1 mouse cellular context compared by ENCODE assay signal in genomic region chr3:89281579-89282290, GRCm38 (mm10).
TF ChIP-seq lines count a peak whose summit lies in the region.

No protein-coding gene starts in this region.

TF ChIP-seq in C2C12, 6 proteins besides CTCF, POLR2A, EP300 and RAD21:
- TF ChIP-seq USF1 (IDR thresholded peaks at IDR 0.05; ENCODE audit: low read depth) (no peak), FOSL1 (IDR thresholded peaks at IDR 0.05; ENCODE audit: insufficient read depth, low read length, poor library complexity, severe bottlenecking) (no peak), CEBPB (IDR thresholded peaks at IDR 0.05; ENCODE audit: low read depth) (no peak), MYOD1 (IDR thresholded peaks at IDR 0.05; ENCODE audit: control insufficient read depth, insufficient read length, low read depth) (no peak), MYOG (IDR thresholded peaks at IDR 0.05; ENCODE audit: control insufficient read depth, extremely low read depth, insufficient read length) (no peak), MAX (IDR thresholded peaks at IDR 0.05) (no peak)
